Mouse (Mus musculus): ENCODE measurements around the gene Rbak. TPM values are rescaled to one million over a fixed set of nuclear protein-coding genes. Genes with fewer than 3 reads are reported as not detected.

Rbak gene
- polyA plus RNA-seq (2012; rRNA removed): 1.9 TPM in 2 replicates

DNA sequence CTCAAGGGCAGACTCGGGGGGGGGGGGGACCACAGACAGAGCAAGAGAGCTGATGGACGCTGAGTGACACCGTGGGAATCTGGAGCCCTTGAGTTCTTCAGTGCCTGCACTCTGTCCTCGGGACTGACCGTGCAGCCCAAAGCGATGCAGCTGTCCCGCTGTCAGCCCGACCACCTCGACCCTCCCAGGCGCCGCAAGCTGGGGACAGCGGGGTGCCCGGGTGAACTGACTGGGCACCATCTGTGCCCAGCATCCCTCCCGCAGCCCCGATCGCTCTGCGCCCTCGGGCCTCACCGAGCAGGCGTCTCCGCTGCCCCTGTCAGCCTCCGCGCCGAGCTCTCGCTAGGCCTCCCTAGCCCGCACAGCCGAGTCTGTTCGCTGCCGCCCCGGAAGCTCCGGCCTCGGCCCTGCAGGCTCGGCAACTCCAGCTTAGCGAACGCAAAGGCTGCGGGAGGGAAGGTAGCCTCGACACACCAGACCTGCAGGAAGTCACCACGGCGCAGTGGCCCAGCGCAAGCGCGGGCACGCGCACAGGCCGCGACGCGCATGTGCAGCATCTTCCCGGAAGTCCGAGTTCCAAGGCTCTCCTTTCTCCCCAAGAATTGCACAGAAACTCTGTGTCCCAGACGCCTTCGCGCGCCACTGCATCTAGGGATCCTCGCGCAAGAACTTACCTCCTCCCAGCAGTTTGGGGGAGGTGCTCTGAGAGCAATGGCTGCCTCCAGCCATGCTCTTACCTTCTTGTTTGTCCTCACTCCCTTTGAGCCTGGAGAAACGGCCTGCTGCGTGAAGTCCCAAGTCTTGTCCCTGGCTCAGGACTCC, at the start of gene Rbak, which contains the start of gene Spdye4b:
Rbak (minus strand) TSS at position 521 of the 822 bp plus-strand sequence.
Spdye4b (plus strand) TSS at position 763 of the 822 bp plus-strand sequence.

DNA sequence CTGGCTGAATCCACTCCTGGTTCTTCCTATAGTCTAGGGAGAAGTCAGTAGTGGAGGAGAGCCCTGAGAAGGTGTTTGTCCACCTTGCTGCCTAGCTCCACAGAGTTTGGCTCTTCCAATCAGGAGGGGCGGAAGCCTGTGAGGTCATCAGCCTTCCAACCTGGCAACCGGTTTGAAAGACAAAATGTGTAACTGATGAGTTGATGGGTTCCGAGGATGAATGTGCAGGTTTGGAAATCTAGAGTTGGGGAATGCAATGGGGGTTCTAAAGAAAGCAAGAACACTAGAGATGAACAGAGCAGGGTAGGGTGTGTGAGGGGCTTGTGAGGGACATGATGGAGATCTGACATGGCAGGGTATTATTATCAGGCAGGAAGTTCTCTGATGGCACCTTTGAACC, 46.2 kb upstream of the Rbak start, which contains the start of gene Spdye4a:
Spdye4a (minus strand) TSS at position 101 of the 400 bp plus-strand sequence.

DNA sequence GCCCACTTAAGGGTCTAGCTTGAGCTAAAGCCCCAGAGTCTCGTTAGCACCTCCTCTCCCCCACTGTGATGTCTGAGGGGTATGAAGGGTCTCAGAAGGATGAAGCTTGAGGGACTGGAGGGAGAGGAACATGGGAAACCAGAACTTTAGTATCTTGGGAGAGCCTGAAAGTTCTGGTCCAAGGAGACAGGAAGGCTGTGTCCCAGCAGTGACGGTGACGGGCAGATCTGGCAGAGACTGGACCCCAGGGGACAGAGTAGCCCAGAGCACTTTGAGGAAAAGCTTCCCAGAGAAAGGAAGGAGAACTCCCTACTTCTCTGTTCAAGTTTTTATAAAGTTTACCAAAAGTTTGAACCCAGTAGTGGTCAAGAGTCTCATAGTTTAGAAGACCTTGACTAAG, 33.1 kb downstream of the Rbak start, which contains the start of gene Olfr718-ps1:
Olfr718-ps1 (minus strand) TSS at position 101 of the 400 bp plus-strand sequence.

Other genes starting within 250 kb of the Rbak start
- gene Fscn1, start 220.4 kb downstream of the Rbak start, polyA plus RNA-seq (2012; rRNA removed): 9.2 and 9.4 TPM in 2 replicates
- 6.8 and 9.0 TPM in 2 replicates for gene Rnf216, start 67.8 kb downstream of the Rbak start, polyA plus RNA-seq (2012; rRNA removed)
- not detected in 2 replicates for gene Olfr718-ps1, start 33.2 kb downstream of the Rbak start, polyA plus RNA-seq (2012; rRNA removed)
- gene Spdye4b, start 242 bp upstream of the Rbak start, polyA plus RNA-seq (2012; rRNA removed): not detected in 2 replicates
- not detected in 2 replicates for gene Spdye4a, start 46.1 kb upstream of the Rbak start, polyA plus RNA-seq (2012; rRNA removed)
- 2.8 and 3.0 TPM in 2 replicates for gene Zfp12, start 54.4 kb upstream of the Rbak start, polyA plus RNA-seq (2012; rRNA removed)
- gene Zfp316, start 89.2 kb upstream of the Rbak start, polyA plus RNA-seq (2012; rRNA removed): 0.60 and 0.80 TPM in 2 replicates
- 0.07 TPM in 2 replicates for gene Zfp853, start 112.8 kb upstream of the Rbak start, polyA plus RNA-seq (2012; rRNA removed)
- gene E130309D02Rik, start 134.6 kb upstream of the Rbak start, polyA plus RNA-seq (2012; rRNA removed): 7.2 TPM in 2 replicates
- 15.6 and 17.5 TPM in 2 replicates for gene Zdhhc4, start 148.5 kb upstream of the Rbak start, polyA plus RNA-seq (2012; rRNA removed)
- 0.01 and 0.03 TPM in 2 replicates for gene Grid2ip, start 176.6 kb upstream of the Rbak start, polyA plus RNA-seq (2012; rRNA removed)
- gene Kdelr2, start 223.1 kb upstream of the Rbak start, polyA plus RNA-seq (2012; rRNA removed): 63.5 and 66.4 TPM in 2 replicates

All from liver, embryonic 18 days (tissue).